Mouse (Mus musculus): ENCODE measurements at regions not wholly inside any gene's neighbourhood (a gene's known extent, or its start where the extent isn't known, plus 50 kb on each side); places are given as distances from the start of the nearest gene placed in this dataset.

DNA sequence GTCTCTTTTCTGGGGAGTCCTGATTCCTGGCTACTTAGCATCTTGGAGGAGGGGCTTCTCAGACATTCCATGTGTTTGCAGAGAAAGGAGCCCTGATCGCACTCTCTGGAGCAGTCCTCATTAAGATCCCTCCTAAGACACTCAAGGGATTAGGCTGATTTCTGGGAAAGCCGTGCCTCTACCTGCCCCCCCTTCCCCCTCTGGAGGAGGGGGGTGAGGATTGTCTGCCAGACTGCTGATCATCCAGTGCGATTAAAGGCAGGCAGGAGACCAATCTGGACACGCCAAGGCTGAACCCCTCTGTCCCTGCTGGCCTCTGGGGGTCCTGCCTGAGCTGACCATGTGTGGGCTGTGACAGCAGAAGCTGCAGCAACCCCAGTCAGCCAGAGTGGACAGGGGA lies 65.4 kb downstream of the Vegfa start:
- DNase-seq (ENCODE audit: low spot score in 2 of 2): no peak

DNA sequence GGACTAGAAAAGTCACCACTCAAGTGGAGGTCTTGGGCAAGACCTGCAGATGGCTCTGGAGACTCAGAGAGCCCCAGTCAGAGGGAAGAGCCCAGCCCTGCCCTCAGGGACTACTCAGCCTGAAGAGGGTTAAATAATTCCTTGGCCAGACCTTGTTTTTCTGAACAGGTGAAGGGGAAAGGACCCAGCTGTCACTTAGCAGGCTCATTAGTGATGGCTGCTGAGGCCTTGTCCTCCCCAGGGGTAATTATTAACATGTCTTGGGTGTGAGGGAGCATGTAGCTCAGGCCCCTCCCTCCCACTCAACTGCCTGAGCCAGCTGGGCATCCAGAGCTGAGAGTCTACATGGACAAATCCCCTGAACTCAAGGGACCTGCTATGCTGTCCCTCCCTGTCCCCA lies 68.1 kb downstream of the Vegfa start:
- no peak for DNase-seq (ENCODE audit: low spot score in 2 of 2)

DNA sequence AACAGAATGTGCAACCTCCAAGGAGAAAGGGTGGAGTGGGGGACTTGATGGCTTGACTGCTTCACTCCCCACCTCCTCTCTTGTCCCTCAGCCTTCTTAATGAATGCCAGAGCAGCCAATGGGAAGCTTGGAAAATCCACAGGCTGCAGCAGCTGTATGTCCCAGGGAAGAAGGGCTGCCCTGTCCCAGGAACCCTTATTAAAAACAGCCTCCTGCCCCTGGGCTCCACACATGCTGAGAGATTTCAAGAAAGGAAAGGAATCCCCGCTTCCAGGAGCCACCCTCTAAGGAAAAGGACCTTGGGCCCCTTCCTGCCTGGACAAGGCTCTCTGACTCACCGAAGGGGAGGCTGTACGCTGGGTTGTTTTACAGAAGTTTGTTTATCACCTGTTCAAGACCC lies 68.8 kb downstream of the Vegfa start:
- DNase-seq (ENCODE audit: low spot score in 2 of 2): no peak

DNA sequence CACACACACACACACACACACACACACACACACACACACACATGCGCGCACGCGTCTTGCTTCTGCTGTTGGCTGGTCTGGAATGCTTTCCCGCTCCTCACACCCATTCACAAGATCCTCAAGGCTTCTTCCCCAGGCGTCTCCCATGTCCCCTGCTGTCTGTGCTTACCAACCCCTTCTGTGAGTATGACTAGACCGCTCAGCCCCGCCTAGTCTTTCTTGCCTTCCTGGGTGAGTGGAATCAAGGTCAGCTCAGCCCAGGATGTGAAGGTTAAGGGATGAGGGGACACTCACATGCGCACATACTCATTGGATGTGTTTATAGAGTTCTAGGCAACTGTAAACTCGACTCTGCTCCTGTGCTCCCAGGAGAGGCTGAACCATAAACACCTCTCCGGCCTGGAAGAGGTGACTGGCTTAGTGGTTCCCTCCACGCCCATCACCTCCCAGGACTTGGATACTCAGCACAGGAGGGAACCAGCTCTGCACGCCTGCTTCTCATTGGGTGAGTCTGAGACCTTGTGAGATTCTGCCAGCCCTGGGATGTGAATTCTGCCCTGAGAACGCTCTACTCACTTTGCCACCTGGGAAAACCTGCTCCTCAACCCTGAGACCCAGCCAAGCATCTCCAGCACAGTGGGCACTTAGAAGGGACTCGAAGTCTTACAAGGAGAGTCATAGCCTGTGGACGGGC lies 70.4 kb downstream of the Vegfa start:
- no peak for DNase-seq (ENCODE audit: low spot score in 2 of 2)

DNA sequence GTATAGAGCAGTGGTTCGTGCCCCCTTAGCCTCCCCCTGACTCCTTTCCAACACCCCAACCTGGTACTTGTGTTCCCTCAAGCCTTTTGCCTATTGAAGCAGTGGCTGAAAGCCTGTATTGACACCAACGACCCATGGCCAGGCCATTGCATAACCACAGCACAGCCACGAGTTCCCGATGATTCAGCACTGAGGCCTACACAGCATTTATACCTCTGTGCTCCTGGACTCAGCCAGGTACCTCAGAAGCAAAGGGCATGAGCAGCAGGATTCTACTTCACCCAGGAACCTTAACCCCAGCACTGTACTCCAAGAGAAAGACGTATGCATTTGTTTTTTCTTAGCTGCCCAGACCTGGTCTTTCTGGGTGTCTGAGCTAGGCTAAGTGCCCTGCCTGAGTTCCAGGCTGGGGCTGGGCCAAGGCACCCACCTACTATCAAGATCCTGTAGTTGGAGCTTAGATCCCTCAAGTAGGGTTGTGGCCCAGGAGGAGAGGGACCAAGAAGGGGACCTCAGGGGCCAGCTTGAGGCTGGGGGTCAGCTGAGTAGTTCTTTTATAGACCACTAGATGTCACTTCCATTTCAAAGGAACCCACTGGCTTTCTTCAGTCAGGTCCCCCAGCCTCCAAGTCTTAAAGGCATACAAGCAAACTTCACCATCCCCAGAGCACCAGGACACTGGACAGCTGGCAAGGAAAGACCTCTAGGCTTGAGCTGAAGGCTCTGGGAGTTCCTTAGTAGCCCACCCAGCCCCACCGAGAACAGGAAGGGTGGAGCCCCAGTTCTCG lies 73.9 kb downstream of the Vegfa start:
- DNase-seq (ENCODE audit: low spot score in 2 of 2): no peak

DNA sequence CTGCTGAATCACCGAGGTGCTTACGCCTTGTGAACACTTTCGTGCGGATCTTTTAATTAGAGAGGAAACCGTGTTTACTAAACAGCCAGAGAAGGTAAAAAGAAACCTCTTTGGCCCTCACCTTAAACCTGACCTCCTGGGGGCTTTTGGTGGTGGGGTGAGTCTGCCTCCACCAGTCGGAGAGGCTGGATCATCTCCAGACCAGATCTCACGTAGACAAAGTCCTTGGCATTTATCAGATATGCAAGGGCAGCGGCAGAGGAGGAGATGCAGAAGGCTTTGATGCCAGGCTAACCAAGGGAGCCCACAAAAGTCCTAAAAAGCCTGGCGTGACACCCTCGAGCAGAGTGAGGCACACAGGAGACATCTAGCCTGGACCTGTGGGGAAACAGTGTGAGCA lies 76.7 kb downstream of the Vegfa start:
- DNase-seq (ENCODE audit: low spot score in 2 of 2): no peak

DNA sequence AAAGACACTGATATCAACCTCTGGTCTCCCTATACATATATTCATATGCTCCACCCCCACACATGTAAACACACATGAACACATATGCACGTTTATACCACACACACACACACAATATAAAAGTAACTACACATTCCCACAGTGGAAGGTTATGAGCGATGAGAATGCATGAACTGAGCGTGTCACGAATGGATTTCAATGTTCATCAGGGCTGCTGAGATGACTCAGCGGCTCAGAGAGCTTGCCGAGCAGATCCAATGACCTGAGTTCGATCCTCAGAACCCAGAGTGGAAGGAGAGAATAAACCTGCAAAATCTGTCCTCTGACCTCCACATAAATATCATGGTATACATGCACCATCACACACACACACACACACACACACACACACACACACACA lies 77.3 kb downstream of the Vegfa start:
- DNase-seq (ENCODE audit: low spot score in 2 of 2): no peak

DNA sequence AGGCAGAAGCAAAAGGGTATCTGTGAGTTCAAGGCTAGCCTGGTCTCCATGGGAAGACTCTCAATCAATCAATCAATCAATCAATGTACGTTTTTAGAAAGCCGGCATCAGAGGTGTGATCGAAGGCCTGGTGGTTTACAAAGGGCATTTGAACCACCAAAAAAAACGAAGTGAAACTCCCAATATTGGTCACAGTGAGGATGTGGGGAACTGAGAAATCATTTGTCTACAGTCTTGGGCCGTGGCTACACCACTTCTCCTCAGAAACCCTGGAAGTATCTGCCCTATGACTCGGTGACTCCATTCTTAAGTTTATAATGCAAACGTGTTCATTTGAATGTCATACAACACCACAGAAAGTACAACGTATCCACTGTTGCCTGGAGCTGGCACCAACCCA lies 78.6 kb downstream of the Vegfa start:
- no peak for DNase-seq (ENCODE audit: low spot score in 2 of 2)

DNA sequence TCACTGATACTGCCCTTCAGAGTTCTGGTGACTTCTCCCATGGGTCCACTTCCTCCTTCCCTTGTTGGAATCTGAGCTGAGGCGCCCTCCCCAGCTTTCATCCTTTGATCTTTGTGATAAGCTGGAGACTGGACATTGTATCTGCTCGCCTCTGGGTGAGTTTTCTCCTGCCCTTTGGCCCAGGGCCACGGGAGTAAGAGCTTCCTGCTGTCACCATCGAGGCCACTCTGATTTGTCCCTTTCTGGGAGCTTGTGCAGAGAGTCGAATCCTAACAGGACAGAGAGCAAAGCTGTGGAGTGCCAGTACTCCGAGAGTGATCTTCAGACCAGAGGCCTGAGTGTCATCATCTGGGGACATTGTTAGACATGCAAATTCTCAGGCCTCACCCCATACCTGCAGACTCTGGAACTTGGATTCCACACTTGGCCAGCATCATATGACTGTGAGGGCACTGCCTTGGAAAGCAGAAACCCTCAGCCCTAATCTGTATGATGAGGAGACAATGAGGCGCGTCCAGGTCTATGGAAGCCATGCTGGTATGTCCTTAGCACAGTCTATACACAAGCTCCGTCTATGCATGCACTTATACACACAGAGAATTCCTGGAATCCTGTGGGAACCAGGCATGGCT lies 81.5 kb downstream of the Vegfa start:
- DNase-seq (ENCODE audit: low spot score in 2 of 2): no peak

DNA sequence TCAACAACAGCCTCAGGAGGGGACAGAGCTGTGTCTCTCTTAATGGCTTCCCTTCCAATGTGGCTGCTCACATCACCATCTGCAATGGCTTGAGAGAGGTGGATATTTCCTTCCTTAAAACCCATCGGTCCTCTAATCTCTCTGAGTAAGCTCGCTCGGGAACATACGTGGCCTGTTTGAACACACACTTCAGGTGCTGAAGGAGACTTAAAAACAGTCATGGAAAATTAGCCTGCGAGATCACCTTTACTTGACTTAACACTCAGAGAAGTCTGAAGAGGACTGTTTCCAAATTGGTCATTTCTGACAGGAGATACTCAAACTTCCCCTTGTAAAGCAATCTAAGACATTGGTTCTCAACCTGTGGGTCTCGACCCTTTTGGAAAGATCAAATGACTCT lies 83.0 kb downstream of the Vegfa start:
- no peak for DNase-seq (ENCODE audit: low spot score in 2 of 2)

DNA sequence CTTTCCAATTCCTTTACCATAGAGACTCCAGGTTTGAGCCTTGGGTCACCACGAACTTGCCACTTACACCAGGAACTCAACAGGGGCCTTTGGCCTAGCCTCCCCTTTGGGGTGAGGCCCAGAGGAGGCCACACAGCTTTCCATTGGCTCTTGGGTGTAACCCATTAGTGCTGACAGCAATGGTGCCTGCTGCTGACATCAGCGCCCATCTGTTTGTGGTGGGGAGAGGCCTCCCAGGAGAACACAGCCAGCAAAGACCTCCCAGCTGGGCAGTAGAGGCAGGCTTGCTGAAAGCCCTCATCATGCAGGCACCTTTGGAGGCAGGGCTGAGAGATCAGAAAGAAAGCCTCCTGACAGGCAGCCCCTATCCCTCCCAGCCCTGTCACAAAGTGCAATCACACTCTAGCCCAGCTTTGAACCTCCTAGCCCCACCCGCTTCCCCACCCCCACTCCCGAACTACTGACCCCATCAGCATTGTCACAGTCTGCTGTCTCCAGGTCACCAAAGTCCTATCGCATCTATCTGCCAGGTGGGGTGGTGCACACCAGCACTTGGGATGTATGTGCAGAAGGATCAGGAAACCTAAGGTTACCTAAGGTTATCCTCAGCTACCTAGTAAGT lies 83.7 kb downstream of the Vegfa start:
- no peak for DNase-seq (ENCODE audit: low spot score in 2 of 2)

DNA sequence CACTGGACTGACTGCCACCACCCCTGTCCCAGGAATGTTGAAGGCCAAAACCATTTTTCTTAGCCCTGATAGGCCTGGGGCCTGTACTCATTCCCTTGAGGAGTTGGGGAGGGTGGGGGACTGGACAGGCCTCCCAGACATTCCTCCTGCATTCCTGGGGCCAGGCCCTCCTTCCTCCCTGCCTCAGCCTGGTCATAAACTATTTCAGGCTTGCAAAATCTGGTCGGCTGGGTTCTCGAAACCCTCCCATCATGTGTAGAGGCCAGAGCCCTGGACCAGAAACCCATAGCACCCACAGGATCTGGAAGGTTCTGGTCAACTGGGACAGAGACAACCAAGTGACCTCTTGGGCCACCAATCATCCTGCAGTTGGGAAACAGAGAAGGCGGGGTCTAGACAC lies 87.2 kb downstream of the Vegfa start:
- no peak for DNase-seq (ENCODE audit: low spot score in 2 of 2)

DNA sequence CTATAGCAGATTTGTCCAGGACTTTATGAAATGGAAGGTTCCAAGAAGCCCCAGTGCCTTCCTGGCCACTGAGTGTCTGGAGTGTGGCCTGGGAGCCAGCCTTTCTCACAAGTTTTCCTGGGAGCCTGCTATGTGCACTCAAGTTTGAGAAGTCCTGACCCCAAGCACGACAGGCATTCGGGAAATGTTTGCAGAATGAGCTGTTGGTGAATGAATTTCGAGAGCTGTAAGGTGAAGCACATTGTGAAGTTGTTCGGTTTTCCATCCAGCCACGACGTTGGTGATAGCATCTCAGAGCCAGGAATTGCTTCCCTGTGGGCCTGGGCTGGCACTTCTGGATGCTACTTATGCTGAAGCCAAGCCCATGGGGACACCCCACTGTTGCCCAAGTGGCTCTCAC lies 88.9 kb downstream of the Vegfa start:
- no peak for DNase-seq (ENCODE audit: low spot score in 2 of 2)

DNA sequence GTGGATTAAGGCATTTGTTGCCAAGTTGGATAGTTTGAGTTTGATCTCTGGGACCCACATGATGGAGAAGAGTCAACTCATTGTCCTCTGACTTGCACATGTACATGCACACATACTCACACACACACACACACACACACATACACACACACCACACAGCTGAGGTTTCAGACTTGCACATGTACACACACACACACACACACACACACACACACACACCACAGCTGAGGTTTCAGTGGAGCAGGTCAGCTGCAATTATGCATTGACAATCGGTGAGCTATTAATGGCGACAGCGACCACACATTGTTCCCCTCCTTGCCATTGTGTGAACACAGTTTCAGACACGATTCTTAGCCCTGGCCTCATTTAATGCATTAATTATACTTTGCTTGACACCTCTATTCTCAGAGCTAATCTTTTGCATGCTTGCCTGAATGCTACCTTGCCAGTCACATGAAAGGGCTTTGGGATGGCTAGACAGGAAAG lies 90.2 kb downstream of the Vegfa start:
- no peak for DNase-seq (ENCODE audit: low spot score in 2 of 2)

DNA sequence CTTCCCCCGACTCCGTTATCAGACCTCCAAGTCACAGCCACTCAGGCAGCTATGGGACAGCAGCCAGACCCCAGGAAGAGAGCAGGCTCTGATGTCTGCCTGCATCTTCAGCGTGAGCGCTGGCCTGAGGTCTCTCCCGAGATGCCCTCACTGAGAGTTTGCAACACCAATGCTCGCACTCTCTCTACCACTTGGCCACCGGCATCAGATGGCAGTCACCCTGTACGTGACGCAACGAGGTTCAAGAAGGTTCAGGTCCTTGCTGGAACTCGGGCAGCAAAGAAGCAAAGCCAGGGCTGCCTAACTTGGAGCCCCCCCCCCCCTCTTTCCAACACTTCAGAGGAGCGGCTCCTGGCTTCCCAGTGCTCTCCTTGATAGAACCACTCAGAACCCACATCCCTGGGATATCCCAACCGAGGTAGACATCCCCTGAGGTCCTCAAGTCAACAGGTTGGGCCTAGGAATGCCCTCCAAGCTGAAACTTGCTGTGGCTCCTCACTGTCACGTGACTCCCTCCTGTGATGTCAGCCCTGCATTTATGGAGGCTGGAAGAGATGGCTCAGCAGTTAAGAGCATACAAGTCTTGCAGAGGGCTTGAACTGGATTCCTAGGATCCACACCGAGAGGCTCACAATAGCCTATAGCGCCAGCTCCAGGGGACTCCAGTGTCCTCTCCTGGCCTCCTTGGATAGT lies 91.9 kb downstream of the Vegfa start:
- no peak for DNase-seq (ENCODE audit: low spot score in 2 of 2)

DNA sequence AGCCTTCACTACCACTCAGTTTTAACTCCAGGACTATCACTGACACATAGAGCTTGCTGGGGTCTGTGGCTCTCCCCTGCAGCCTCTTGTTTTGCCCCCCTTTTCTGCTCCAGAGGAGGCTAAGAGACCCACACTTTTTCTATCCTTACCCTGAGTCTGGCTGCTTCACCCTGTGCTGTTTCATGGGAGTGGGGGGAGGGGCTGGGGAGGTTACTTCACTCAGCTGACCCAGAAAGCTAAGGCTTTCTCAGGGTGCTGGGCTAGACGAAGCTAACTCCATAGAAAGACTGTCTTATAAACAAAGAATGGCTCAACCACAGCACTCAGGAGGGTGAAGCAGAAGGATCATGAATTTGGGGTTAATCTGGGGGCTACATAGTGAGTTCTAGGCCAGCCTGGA lies 93.9 kb downstream of the Vegfa start:
- no peak for DNase-seq (ENCODE audit: low spot score in 2 of 2)

DNA sequence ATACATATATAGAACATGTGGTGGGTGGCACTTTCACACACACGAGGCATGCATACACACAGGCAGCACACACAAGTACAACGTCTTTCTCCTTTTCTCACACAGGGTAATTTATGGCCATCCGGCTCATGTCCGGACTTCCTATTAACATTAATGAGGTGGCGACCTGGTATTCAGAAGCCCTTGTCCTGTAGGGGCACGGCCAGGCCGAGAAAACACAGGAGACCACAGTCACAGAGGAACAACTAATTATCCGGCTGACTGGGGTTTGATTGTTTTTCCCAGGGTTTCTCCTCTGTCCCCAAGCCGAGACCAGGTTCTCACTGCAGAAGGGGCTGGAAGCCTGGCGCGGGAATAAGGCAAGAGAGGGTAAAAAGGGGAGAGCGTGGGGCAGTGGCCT lies 95.6 kb downstream of the Vegfa start:
- no peak for DNase-seq (ENCODE audit: low spot score in 2 of 2)

DNA sequence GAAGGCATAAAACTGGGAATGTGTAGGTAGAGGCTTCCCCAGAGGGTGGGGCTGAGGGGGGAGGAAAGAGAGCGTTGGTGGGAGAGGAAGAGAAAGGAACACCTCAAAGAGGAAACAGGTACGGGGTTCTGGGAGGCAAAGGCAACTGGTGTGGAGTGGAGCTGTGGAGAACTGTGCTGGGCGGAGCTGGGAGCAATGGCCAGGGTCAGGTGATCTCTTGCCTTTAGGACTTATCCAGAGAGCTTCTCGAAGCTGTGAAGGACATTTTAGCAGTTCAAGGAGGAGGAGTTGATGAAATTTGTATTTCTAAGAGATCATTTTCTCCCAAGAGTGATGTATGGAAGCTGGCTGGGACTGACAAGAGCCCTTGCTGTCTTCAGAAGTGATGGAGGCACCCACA lies 96.9 kb downstream of the Vegfa start:
- DNase-seq (ENCODE audit: low spot score in 2 of 2): no peak

DNA sequence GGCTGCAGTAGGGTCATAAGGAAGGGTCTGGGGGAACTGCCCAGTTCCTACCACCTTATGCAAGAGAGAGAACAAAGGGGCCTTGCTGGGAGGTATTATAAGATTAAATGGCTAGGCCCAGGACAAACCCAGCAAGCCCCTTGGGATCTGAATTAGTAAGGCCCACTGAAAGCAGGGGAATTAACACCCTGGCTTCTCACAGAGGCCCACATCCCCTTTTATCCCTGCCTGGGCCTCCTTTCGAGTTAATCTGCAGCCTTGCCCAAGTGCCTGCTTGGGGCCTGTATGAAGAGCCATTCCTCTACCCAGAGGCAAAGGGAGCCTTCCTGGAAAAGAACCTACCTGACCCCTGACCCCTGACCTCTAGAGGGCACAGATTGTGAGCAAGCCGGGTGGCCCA lies 98.2 kb downstream of the Vegfa start:
- no peak for DNase-seq (ENCODE audit: low spot score in 2 of 2)

DNA sequence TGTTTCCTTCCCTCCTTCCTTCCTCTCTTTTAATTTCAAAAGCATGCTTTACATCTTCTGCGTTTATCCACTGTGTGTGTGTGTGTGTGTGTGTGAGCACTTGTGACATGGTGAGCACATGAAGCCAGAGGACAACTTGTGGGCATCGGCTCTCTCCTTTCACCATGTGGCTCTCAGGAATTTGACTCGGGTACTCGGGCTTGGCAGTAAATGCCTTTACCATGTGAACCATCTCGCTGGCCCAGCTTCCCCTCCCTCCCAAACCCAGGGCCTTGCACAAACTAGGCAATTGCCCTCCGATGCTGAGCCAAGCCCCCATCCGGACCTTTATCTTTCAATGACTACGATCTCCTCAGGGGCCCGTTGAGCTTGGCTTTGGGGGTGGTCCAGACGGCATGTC lies 99.1 kb downstream of the Vegfa start:
- DNase-seq (ENCODE audit: low spot score in 2 of 2): no peak

DNA sequence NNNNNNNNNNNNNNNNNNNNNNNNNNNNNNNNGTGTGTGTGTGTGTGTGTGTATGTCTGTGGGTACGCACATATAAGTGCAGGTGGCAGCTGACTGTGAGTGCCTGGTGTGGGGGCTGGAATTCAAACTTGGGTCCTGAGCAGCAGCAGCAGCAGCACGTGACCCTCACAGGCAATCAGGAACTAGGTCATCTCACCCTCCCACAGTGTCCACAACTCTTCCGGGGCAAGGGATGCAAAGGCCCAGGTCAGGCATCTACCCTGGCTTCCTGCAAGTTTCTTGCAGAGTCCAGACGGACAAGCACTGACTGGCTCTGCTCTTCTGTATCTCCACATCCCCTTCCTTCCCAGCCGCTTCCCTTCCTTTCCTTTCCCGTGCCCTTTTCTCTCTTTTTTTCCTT lies 99.6 kb downstream of the Vegfa start:
- no peak for DNase-seq (ENCODE audit: low spot score in 2 of 2)

All from left cerebral cortex, adult 18-20 months (tissue).